Comparison of ENCODE assay signal across 9 mouse cellular contexts in the genomic region with DNA sequence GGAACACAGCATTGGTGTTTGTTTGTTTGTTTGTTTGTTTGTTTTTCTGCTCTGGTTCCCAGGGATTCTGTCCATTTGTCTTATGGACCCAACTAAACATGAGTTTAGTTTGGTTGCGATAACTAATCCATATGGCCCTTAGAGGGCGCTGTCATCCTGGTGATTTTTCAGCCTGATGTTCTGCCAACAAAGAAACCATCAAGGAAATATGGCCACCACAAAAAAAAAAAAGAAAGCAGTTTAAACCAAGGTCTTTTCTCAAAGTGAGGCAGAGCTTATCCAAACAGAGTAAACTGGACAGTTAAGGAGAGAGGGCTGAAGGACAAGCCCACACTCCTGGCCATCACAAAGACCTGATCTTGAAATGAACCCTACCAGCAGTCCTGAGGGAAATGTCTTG.
A peak's percentile ranks its signal among the peaks of the same experiment; 100 is the strongest.
DNase-seq lines count a peak whose midpoint lies in the region; ATAC-seq and TF ChIP-seq lines count a peak whose summit lies in the region.
"Had no signal": no experiment of that assay in that cellular context is flagged by ENCODE, and none has a peak within 500 bp of the region (broad histone marks: within the 10 kb centered on the region; RNA-seq: fewer than 3 reads in every experiment).

No protein-coding gene starts in this region.

- peak; percentile 67 to 84 for TF ChIP-seq CTCF in CH12.LX (conservative IDR thresholded peaks at IDR 0.05 in 1 of 2, IDR thresholded peaks at IDR 0.05 in 1 of 2; ENCODE audit: low read depth in 2 of 2, low read length in 2 of 2)

- H3K9ac ChIP-seq in hindbrain, embryonic 16.5 days (ENCODE audit: low read depth, low read length), result no peak overlapping the region
- no peak overlapping the region for H3K9ac ChIP-seq in CH12.LX (ENCODE audit: insufficient read depth, low read depth)
- H3K9ac ChIP-seq in embryonic facial prominence, embryonic 11.5 days (replicated peaks; ENCODE audit: low read length), result no peak overlapping the region
- H3K9ac ChIP-seq: limb, embryonic 13.5 days had no signal

- no peaks in the 10 kb centered on the region for H3K27me3 ChIP-seq in hindbrain, embryonic 10.5 days (ENCODE audit: insufficient read depth, poor library complexity, severe bottlenecking)
- H3K27me3 ChIP-seq in hindbrain, embryonic 16.5 days (replicated peaks; ENCODE audit: control insufficient read depth, insufficient read depth, low read length), result no peaks in the 10 kb centered on the region
- no peaks in the 10 kb centered on the region for H3K27me3 ChIP-seq in CH12.LX (replicated peaks)
- no peaks in the 10 kb centered on the region for H3K27me3 ChIP-seq in embryonic facial prominence, embryonic 11.5 days (ENCODE audit: control insufficient read depth, insufficient read depth, low read length)
- H3K27me3 ChIP-seq: limb, embryonic 13.5 days had no signal

- peak overlapping the region; percentile 69 for H3K27ac ChIP-seq in hindbrain, embryonic 10.5 days
- no peak overlapping the region for H3K27ac ChIP-seq in hindbrain, embryonic 16.5 days (ENCODE audit: low read depth, low read length)
- H3K27ac ChIP-seq in CH12.LX (ENCODE audit: insufficient read depth, low read depth), result no peak overlapping the region
- H3K27ac ChIP-seq in embryonic facial prominence, embryonic 11.5 days (replicated peaks; ENCODE audit: low read depth, low read length), result no peak overlapping the region
- H3K27ac ChIP-seq: limb, embryonic 13.5 days had no signal

- H3K4me1 ChIP-seq in hindbrain, embryonic 10.5 days (replicated peaks), result no peaks in the 10 kb centered on the region
- H3K4me1 ChIP-seq in hindbrain, embryonic 16.5 days (ENCODE audit: control insufficient read depth, insufficient read depth, low read depth, low read length), result no peaks in the 10 kb centered on the region
- H3K4me1 ChIP-seq in CH12.LX (ENCODE audit: control insufficient read depth in 1 of 2, insufficient read depth in 2 of 2), result peaks cover 6% of the 10 kb centered on the region in 2 experiments
- no peaks in the 10 kb centered on the region for H3K4me1 ChIP-seq in embryonic facial prominence, embryonic 11.5 days (ENCODE audit: control insufficient read depth, insufficient read depth, low read length)
- H3K4me1 ChIP-seq: limb, embryonic 13.5 days had no signal

- H3K79me2 ChIP-seq in CH12.LX (replicated peaks; ENCODE audit: control insufficient read depth, extremely low read depth, insufficient read depth, poor library complexity, severe bottlenecking), result no peaks in the 10 kb centered on the region

- peak; percentile 80 for TF ChIP-seq RAD21 in CH12.LX (IDR thresholded peaks at IDR 0.05; ENCODE audit: low read depth, low read length)

- in situ Hi-C loops in CH12.LX (cut with MboI; ENCODE audit: low pct_ligation_motif_present, low pct_unique_long_range_greater_than_20kb, low sequenced_read_pairs), result loop anchor here (10.0 kb wide), 1 partner anchor 143 kb away; no protein-coding TSS in a partner anchor

- no peak for ATAC-seq in hindbrain, embryonic 16.5 days
- ATAC-seq in embryonic facial prominence, embryonic 11.5 days (replicated peaks; ENCODE audit: insufficient number of reproducible peaks, low FRiP score, low TSS enrichment, low read depth), result no peak
- ATAC-seq in CD4-positive, CD25-positive, alpha-beta regulatory T cell, adult 4 months, result no peak

- WGBS in hindbrain, embryonic 10.5 days, result 14% methylated on average over 2 of the region's 2 CpGs
- WGBS in hindbrain, embryonic 16.5 days, result 12% methylated on average over 2 of the region's 2 CpGs
- 25% methylated on average over 2 of the region's 2 CpGs for WGBS in embryonic facial prominence, embryonic 11.5 days

- H3K4me2 ChIP-seq in hindbrain, embryonic 16.5 days (ENCODE audit: low read length), result no peak overlapping the region
- peak overlapping the region; percentile 39; the same call in 1 of the 2 replicates for H3K4me2 ChIP-seq in CH12.LX (ENCODE audit: insufficient read depth, low read depth, poor library complexity, severe bottlenecking)
- no peak overlapping the region for H3K4me2 ChIP-seq in embryonic facial prominence, embryonic 11.5 days (ENCODE audit: low read depth, low read length)
- H3K4me2 ChIP-seq: limb, embryonic 13.5 days had no signal

- intact Hi-C loops in left cerebral cortex, postnatal 14 days (cut with DNase I), result loop anchor here (2.0 to 5.0 kb wide), 2 partner anchors 141 to 155 kb away; no protein-coding TSS in a partner anchor

- dilution Hi-C loops in CH12.LX (cut with MboI; ENCODE audit: extremely low pct_ligation_motif_present, extremely low pct_unique_long_range_greater_than_20kb, low sequenced_read_pairs), result no loop called here

- H3K9me3 ChIP-seq in hindbrain, embryonic 10.5 days, result no peaks in the 10 kb centered on the region
- no peaks in the 10 kb centered on the region for H3K9me3 ChIP-seq in hindbrain, embryonic 16.5 days (ENCODE audit: control insufficient read depth, low read length)
- H3K9me3 ChIP-seq in CH12.LX (replicated peaks; ENCODE audit: low read length), result no peaks in the 10 kb centered on the region
- no peaks in the 10 kb centered on the region for H3K9me3 ChIP-seq in embryonic facial prominence, embryonic 11.5 days (replicated peaks; ENCODE audit: control insufficient read depth, low read length)
- H3K9me3 ChIP-seq: limb, embryonic 13.5 days had no signal

- no peak overlapping the region for H3K4me3 ChIP-seq in hindbrain, embryonic 10.5 days
- no peak overlapping the region for H3K4me3 ChIP-seq in hindbrain, embryonic 16.5 days (ENCODE audit: low read length)
- no peak overlapping the region for H3K4me3 ChIP-seq in CH12.LX (replicated peaks in 1 of 3; ENCODE audit: low read depth in 2 of 3, low read length in 2 of 3, poor library complexity in 1 of 3)
- no peak overlapping the region for H3K4me3 ChIP-seq in embryonic facial prominence, embryonic 11.5 days (ENCODE audit: low read depth, low read length)
- H3K4me3 ChIP-seq: limb, embryonic 13.5 days had no signal

- no peak for TF ChIP-seq EP300 in CH12.LX (IDR thresholded peaks at IDR 0.05; ENCODE audit: low read length)

- TF ChIP-seq POLR2A in CH12.LX (IDR thresholded peaks at IDR 0.05; ENCODE audit: low read depth, low read length), result no peak

- H3K36me3 ChIP-seq in hindbrain, embryonic 10.5 days, result no peaks in the 10 kb centered on the region
- no peaks in the 10 kb centered on the region for H3K36me3 ChIP-seq in hindbrain, embryonic 16.5 days (ENCODE audit: control insufficient read depth, insufficient read depth, low read length)
- no peaks in the 10 kb centered on the region for H3K36me3 ChIP-seq in CH12.LX (replicated peaks in 1 of 2; ENCODE audit: control insufficient read depth in 1 of 2, insufficient read depth in 1 of 2, low read length in 1 of 2)
- H3K36me3 ChIP-seq in embryonic facial prominence, embryonic 11.5 days (replicated peaks; ENCODE audit: control insufficient read depth, insufficient read depth, low read depth, low read length), result no peaks in the 10 kb centered on the region
- H3K36me3 ChIP-seq: limb, embryonic 13.5 days had no signal

- peak; percentile 60 for DNase-seq in hindbrain, embryonic 10.5 days (ENCODE audit: low spot score)
- peak; percentile 63 for DNase-seq in CH12.LX (ENCODE audit: extremely low read depth)
- DNase-seq in adrenal gland, adult 8-10 months, result peak; percentile 18
- DNase-seq in embryonic facial prominence, embryonic 11.5 days (ENCODE audit: low spot score), result peak; percentile 85
- peak; percentile 68 to 80 for DNase-seq in left cerebral cortex, postnatal 14 days (ENCODE audit: low spot score in 2 of 2)
- DNase-seq in right cerebral cortex, postnatal 14 days, result peak; percentile 65

TF ChIP-seq in CH12.LX, 34 proteins besides CTCF, POLR2A, EP300 and RAD21:
- TF ChIP-seq JUND (conservative IDR thresholded peaks at IDR 0.05; ENCODE audit: low read depth, low read length) (0 out of 2 replicates have a peak, but pooled peaks have one; percentile 15), MXI1 (IDR thresholded peaks at IDR 0.05; ENCODE audit: low read depth, low read length) (no peak), USF1 (IDR thresholded peaks at IDR 0.05; ENCODE audit: low read depth, low read length) (no peak), ZMIZ1 (IDR thresholded peaks at IDR 0.05; ENCODE audit: low read depth, low read length) (no peak), RCOR1 (conservative IDR thresholded peaks at IDR 0.05; ENCODE audit: low read depth, low read length) (no peak), TCF12 (IDR thresholded peaks at IDR 0.05; ENCODE audit: low read depth, low read length) (no peak), NRF1 (IDR thresholded peaks at IDR 0.05; ENCODE audit: low read depth, low read length) (no peak), ZNF384 (IDR thresholded peaks at IDR 0.05; ENCODE audit: low read depth, low read length) (peak; percentile 89), HCFC1 (IDR thresholded peaks at IDR 0.05; ENCODE audit: low read depth, low read length) (no peak), UBTF (IDR thresholded peaks at IDR 0.05; ENCODE audit: low read depth, low read length) (no peak), MYC (IDR thresholded peaks at IDR 0.05; ENCODE audit: low read depth, low read length) (0 out of 2 replicates have a peak, but pooled peaks have one; percentile 52), MEF2A (IDR thresholded peaks at IDR 0.05; ENCODE audit: borderline replicate concordance, low read depth, low read length) (no peak), SMC3 (IDR thresholded peaks at IDR 0.05; ENCODE audit: low read depth, low read length) (peak; percentile 65), NELFE (IDR thresholded peaks at IDR 0.05; ENCODE audit: low read depth, low read length) (0 out of 2 replicates have a peak, but pooled peaks have one; percentile 33), USF2 (conservative IDR thresholded peaks at IDR 0.05; ENCODE audit: low read depth, low read length) (no peak), ZKSCAN1 (IDR thresholded peaks at IDR 0.05; ENCODE audit: borderline replicate concordance, low read depth, low read length) (no peak)

Comparison
In these comparisons a context has a peak if more than half of its experiments do, and no peak if none do; other contexts are left out.
1. DNase-seq: peak in every context shown above with its lines; median percentile 85 in embryonic facial prominence, embryonic 11.5 days; 74 in left cerebral cortex, postnatal 14 days; 65 in right cerebral cortex, postnatal 14 days; 63 in CH12.LX; 60 in hindbrain, embryonic 10.5 days; 18 in adrenal gland, adult 8-10 months.